Mouse (Mus musculus) megakaryocyte, embryonic 14.5 days (primary cell): Measurements from ENCODE around the gene Pcgf2.

ENCODE experiments used
- FLI1 ChIP-seq: IDR thresholded peaks from 2 replicates; pipeline ENCODE4 v1.6.1; 2012; ENCODE audit warnings: low read length, inconsistent platforms, mixed read lengths
- GATA1 ChIP-seq: IDR thresholded peaks from 3 replicates; pipeline ENCODE4 v1.6.1; 2012; ENCODE audit warnings: mixed read lengths, low read length, inconsistent platforms, borderline replicate concordance

GRCm38 (mm10) chr11:97718281-97718860 lies 18.1 kb upstream of the Pcgf2 start:
- TF ChIP-seq GATA1 (no peak), FLI1 (no peak)
